33 mouse cellular contexts compared by ENCODE assay signal in the genomic region with DNA sequence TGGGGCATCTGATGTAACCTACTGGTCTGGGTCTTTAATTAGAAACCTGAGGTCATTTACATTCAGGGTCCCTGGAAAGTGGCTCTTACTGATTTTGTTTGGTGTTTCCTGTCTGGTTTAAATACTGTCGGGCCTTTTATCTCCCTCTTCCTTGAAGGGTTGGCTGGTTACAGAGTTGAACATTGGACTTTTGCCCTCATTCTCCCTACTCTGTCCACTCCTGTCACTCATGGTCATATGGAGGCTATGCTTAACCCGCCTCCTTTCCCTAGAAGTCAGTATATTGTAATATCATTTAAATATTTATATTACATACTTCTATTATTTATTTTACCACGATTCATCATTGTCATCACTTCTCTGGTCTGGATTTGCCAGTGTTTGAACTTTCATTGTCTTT. TPM values are rescaled to one million over a fixed set of nuclear protein-coding genes. Genes with fewer than 3 reads are reported as not detected.
DNase-seq lines count a peak whose midpoint lies in the region; ATAC-seq and TF ChIP-seq lines count a peak whose summit lies in the region.
"Had no signal": no experiment of that assay in that cellular context is flagged by ENCODE, and none has a peak within 500 bp of the region (broad histone marks: within the 10 kb centered on the region; RNA-seq: fewer than 3 reads in every experiment).

No protein-coding gene starts in this region.

- TF ChIP-seq CTCF in intestine, postnatal 0 days (IDR thresholded peaks at IDR 0.05; ENCODE audit: low read depth), result no peak
- TF ChIP-seq CTCF in liver, adult 2 months (IDR thresholded peaks at IDR 0.05; ENCODE audit: low read depth, low read length), result no peak
- no peak for TF ChIP-seq CTCF in lung, postnatal 0 days (IDR thresholded peaks at IDR 0.05)
- no peak for TF ChIP-seq CTCF in stomach, postnatal 0 days (IDR thresholded peaks at IDR 0.05; ENCODE audit: low read depth)

- no peak overlapping the region for H3K4me3 ChIP-seq in intestine, postnatal 0 days (ENCODE audit: low read depth, low read length)
- H3K4me3 ChIP-seq in intestine, embryonic 15.5 days (replicated peaks), result no peak overlapping the region
- no peak overlapping the region for H3K4me3 ChIP-seq in liver, adult 2 months (ENCODE audit: insufficient read depth, low read depth, low read length)
- H3K4me3 ChIP-seq in liver, embryonic 12.5 days, result no peak overlapping the region
- no peak overlapping the region for H3K4me3 ChIP-seq in lung, postnatal 0 days (ENCODE audit: low read depth, low read length)
- no peak overlapping the region for H3K4me3 ChIP-seq in stomach, postnatal 0 days (ENCODE audit: low read depth, low read length)
- H3K4me3 ChIP-seq: forebrain, embryonic 10.5 days; forebrain, embryonic 13.5 days; hindbrain, embryonic 10.5 days; hindbrain, embryonic 13.5 days had no signal

- DNase-seq in liver, adult 2 months (ENCODE audit: extremely low read depth, low read depth, low spot score), result peak; percentile 15
- no peak for DNase-seq in lung, postnatal 0 days (ENCODE audit: low spot score)
- no peak for DNase-seq in lung, postnatal 10 days
- no peak for DNase-seq in stomach, postnatal 0 days (ENCODE audit: low spot score)
- DNase-seq: adrenal gland, postnatal 10 days; adrenal gland, postnatal 36 days; B cell, adult 2 months; cerebellum, adult 18-20 months; cerebellum, adult 9-10 months; cerebellum, postnatal 14 days; gastrocnemius, postnatal 10 days; gastrocnemius, postnatal 36 days had no signal

- H3K9ac ChIP-seq in intestine, postnatal 0 days (ENCODE audit: low read depth, low read length), result no peak overlapping the region
- H3K9ac ChIP-seq in intestine, embryonic 15.5 days, result no peak overlapping the region
- no peak overlapping the region for H3K9ac ChIP-seq in liver, adult 2 months (ENCODE audit: low read depth, low read length)
- H3K9ac ChIP-seq in liver, embryonic 12.5 days, result no peak overlapping the region
- H3K9ac ChIP-seq in lung, postnatal 0 days (replicated peaks; ENCODE audit: low read depth), result no peak overlapping the region
- no peak overlapping the region for H3K9ac ChIP-seq in stomach, postnatal 0 days (ENCODE audit: low read length)
- H3K9ac ChIP-seq: forebrain, embryonic 13.5 days; hindbrain, embryonic 13.5 days had no signal

- peak; percentile 77; the same call in 1 of the 2 replicates for ATAC-seq in intestine, postnatal 0 days
- ATAC-seq in intestine, embryonic 15.5 days, result no peak
- ATAC-seq in liver, embryonic 12.5 days, result no peak
- ATAC-seq in lung, postnatal 0 days, result 0 out of 2 replicates have a peak, but pooled peaks have one; percentile 28
- peak; percentile 73 for ATAC-seq in stomach, postnatal 0 days (ENCODE audit: low FRiP score, low TSS enrichment)
- ATAC-seq: forebrain, embryonic 13.5 days; forebrain, embryonic 16.5 days; Patski had no signal

- H3K9me3 ChIP-seq in intestine, postnatal 0 days (ENCODE audit: control insufficient read depth), result no peaks in the 10 kb centered on the region
- H3K9me3 ChIP-seq in intestine, embryonic 15.5 days, result no peaks in the 10 kb centered on the region
- no peaks in the 10 kb centered on the region for H3K9me3 ChIP-seq in liver, embryonic 12.5 days (replicated peaks)
- H3K9me3 ChIP-seq in lung, postnatal 0 days (ENCODE audit: low read length), result no peaks in the 10 kb centered on the region
- H3K9me3 ChIP-seq in stomach, postnatal 0 days (ENCODE audit: control insufficient read depth, low read length), result no peaks in the 10 kb centered on the region
- H3K9me3 ChIP-seq: forebrain, embryonic 13.5 days; G1E; hindbrain, embryonic 13.5 days had no signal

- no peak overlapping the region for H3K4me2 ChIP-seq in intestine, postnatal 0 days (replicated peaks; ENCODE audit: low read depth)
- H3K4me2 ChIP-seq in intestine, embryonic 15.5 days (replicated peaks), result no peak overlapping the region
- no peak overlapping the region for H3K4me2 ChIP-seq in liver, embryonic 12.5 days
- no peak overlapping the region for H3K4me2 ChIP-seq in lung, postnatal 0 days (replicated peaks; ENCODE audit: low read depth, low read length)
- H3K4me2 ChIP-seq in stomach, postnatal 0 days (replicated peaks; ENCODE audit: low read depth), result no peak overlapping the region
- H3K4me2 ChIP-seq: forebrain, embryonic 13.5 days; heart, embryonic 11.5 days; hindbrain, embryonic 13.5 days had no signal

- WGBS in intestine, postnatal 0 days, result 39% methylated on average over 3 of the region's 3 CpGs
- 48% methylated on average over 3 of the region's 3 CpGs for WGBS in intestine, embryonic 15.5 days
- 49% methylated on average over 3 of the region's 3 CpGs for WGBS in liver, adult 2 months
- WGBS in liver, embryonic 12.5 days (ENCODE audit: insufficient replicate concordance), result 34% methylated on average over 3 of the region's 3 CpGs
- 37% methylated on average over 3 of the region's 3 CpGs for WGBS in lung, postnatal 0 days
- WGBS in stomach, postnatal 0 days, result 19% methylated on average over 3 of the region's 3 CpGs

- no peak for TF ChIP-seq POLR2A in liver, adult 2 months (IDR thresholded peaks at IDR 0.05; ENCODE audit: extremely low read depth, insufficient read depth, low read length)

- no peaks in the 10 kb centered on the region for H3K27me3 ChIP-seq in intestine, postnatal 0 days (replicated peaks; ENCODE audit: control insufficient read depth, insufficient read depth, low read length)
- H3K27me3 ChIP-seq in intestine, embryonic 15.5 days (replicated peaks), result no peaks in the 10 kb centered on the region
- no peaks in the 10 kb centered on the region for H3K27me3 ChIP-seq in liver, adult 2 months (ENCODE audit: control insufficient read depth, insufficient read depth, low read length)
- H3K27me3 ChIP-seq in liver, embryonic 12.5 days (replicated peaks), result no peaks in the 10 kb centered on the region
- no peaks in the 10 kb centered on the region for H3K27me3 ChIP-seq in lung, postnatal 0 days (replicated peaks; ENCODE audit: insufficient read depth, low read length)
- no peaks in the 10 kb centered on the region for H3K27me3 ChIP-seq in stomach, postnatal 0 days (ENCODE audit: control insufficient read depth, insufficient read depth, low read length)
- H3K27me3 ChIP-seq: forebrain, embryonic 13.5 days; hindbrain, embryonic 13.5 days had no signal

- TF ChIP-seq EP300 in lung, postnatal 0 days (IDR thresholded peaks at IDR 0.05), result no peak
- no peak for TF ChIP-seq EP300 in stomach, postnatal 0 days (optimal IDR thresholded peaks at IDR 0.05)

- H3K4me1 ChIP-seq in intestine, postnatal 0 days (replicated peaks; ENCODE audit: control insufficient read depth, insufficient read depth, low read length), result no peaks in the 10 kb centered on the region
- H3K4me1 ChIP-seq in intestine, embryonic 15.5 days (replicated peaks), result no peaks in the 10 kb centered on the region
- H3K4me1 ChIP-seq in liver, adult 2 months (ENCODE audit: control insufficient read depth, insufficient read depth, low read length), result no peaks in the 10 kb centered on the region
- 0 out of 2 replicates have a peak, but pooled peaks cover 4% of the 10 kb centered on the region for H3K4me1 ChIP-seq in liver, embryonic 12.5 days
- H3K4me1 ChIP-seq in lung, postnatal 0 days (ENCODE audit: insufficient read depth, low read depth, low read length), result no peaks in the 10 kb centered on the region
- H3K4me1 ChIP-seq in stomach, postnatal 0 days (replicated peaks; ENCODE audit: control insufficient read depth, insufficient read depth), result no peaks in the 10 kb centered on the region
- H3K4me1 ChIP-seq: hindbrain, embryonic 13.5 days had no signal

- no peaks in the 10 kb centered on the region for H3K36me3 ChIP-seq in intestine, postnatal 0 days (ENCODE audit: control insufficient read depth, insufficient read depth)
- no peaks in the 10 kb centered on the region for H3K36me3 ChIP-seq in intestine, embryonic 15.5 days
- H3K36me3 ChIP-seq in liver, adult 2 months (ENCODE audit: control insufficient read depth, insufficient read depth, low read length), result no peaks in the 10 kb centered on the region
- H3K36me3 ChIP-seq in liver, embryonic 12.5 days, result no peaks in the 10 kb centered on the region
- H3K36me3 ChIP-seq in lung, postnatal 0 days (ENCODE audit: insufficient read depth, low read length), result no peaks in the 10 kb centered on the region
- no peaks in the 10 kb centered on the region for H3K36me3 ChIP-seq in stomach, postnatal 0 days (ENCODE audit: control insufficient read depth, insufficient read depth, low read length)
- H3K36me3 ChIP-seq: forebrain, embryonic 10.5 days; G1E; hindbrain, embryonic 10.5 days; hindbrain, embryonic 13.5 days had no signal

- H3K79me2 ChIP-seq in liver, adult 2 months (ENCODE audit: control insufficient read depth, insufficient read depth, low read length), result no peaks in the 10 kb centered on the region

- no peak overlapping the region for H3K27ac ChIP-seq in intestine, postnatal 0 days (ENCODE audit: low read depth, low read length)
- no peak overlapping the region for H3K27ac ChIP-seq in intestine, embryonic 15.5 days
- H3K27ac ChIP-seq in liver, adult 2 months (replicated peaks; ENCODE audit: insufficient read depth, low read depth, low read length), result no peak overlapping the region
- H3K27ac ChIP-seq in liver, embryonic 12.5 days, result no peak overlapping the region
- H3K27ac ChIP-seq in lung, postnatal 0 days (ENCODE audit: low read length), result no peak overlapping the region
- no peak overlapping the region for H3K27ac ChIP-seq in stomach, postnatal 0 days (replicated peaks)
- H3K27ac ChIP-seq: forebrain, embryonic 10.5 days; forebrain, embryonic 13.5 days; hindbrain, embryonic 10.5 days; hindbrain, embryonic 13.5 days had no signal

RNA-seq across cellular contexts. Expression of gene Gm19668, which starts 5.2 kb away (rescaled TPM):
- polyA plus RNA-seq in intestine, postnatal 0 days (2015; fragmentation: Nextera tagmentation; extraction: Ambion mirVana), result not detected in 2 replicates
- polyA plus RNA-seq in intestine, embryonic 15.5 days (2015; fragmentation: Nextera tagmentation; extraction: Ambion mirVana), result not detected in 2 replicates
- total RNA-seq in liver, adult 2 months (2014; rRNA removed), result not detected in 2 replicates
- polyA plus RNA-seq in liver, adult 2 months (2012; rRNA removed), result not detected in 2 replicates
- polyA plus RNA-seq in liver, embryonic 12.5 days (2016; fragmentation: Nextera tagmentation; extraction: Ambion mirVana), result not detected in 2 replicates
- polyA plus RNA-seq in lung, postnatal 0 days (2015; fragmentation: Nextera tagmentation; extraction: Ambion mirVana), result not detected in 2 replicates
- polyA plus RNA-seq in stomach, postnatal 0 days (2015; fragmentation: Nextera tagmentation; extraction: Ambion mirVana), result not detected in 2 replicates
- total RNA-seq: adrenal gland, adult 18-20 months; adrenal gland, postnatal 10 days; adrenal gland, postnatal 36 days; CH12.LX; gastrocnemius, adult 18-20 months; gastrocnemius, postnatal 10 days; gastrocnemius, postnatal 36 days; granulocyte monocyte progenitor cell, adult 5-6 weeks; heart, adult 8-10 months; heart, postnatal 25 days had no signal
- polyA plus RNA-seq: embryonic facial prominence, embryonic 11.5 days; embryonic facial prominence, embryonic 14.5 days; forebrain, embryonic 10.5 days; forebrain, embryonic 13.5 days; forebrain, embryonic 16.5 days; G1E; heart, embryonic 11.5 days; heart, embryonic 14.5 days; heart, postnatal 0 days; hindbrain, embryonic 10.5 days; hindbrain, embryonic 13.5 days; Patski had no signal

RNA-seq across cellular contexts. Expression of gene Gm9507, which starts 7.5 kb away (rescaled TPM):
- polyA plus RNA-seq in intestine, postnatal 0 days (2015; fragmentation: Nextera tagmentation; extraction: Ambion mirVana), result not detected in 2 replicates
- not detected in 2 replicates for polyA plus RNA-seq in intestine, embryonic 15.5 days (2015; fragmentation: Nextera tagmentation; extraction: Ambion mirVana)
- total RNA-seq in liver, adult 2 months (2014; rRNA removed), result not detected in 2 replicates
- polyA plus RNA-seq in liver, adult 2 months (2012; rRNA removed), result not detected in 2 replicates
- not detected in 2 replicates for polyA plus RNA-seq in liver, embryonic 12.5 days (2016; fragmentation: Nextera tagmentation; extraction: Ambion mirVana)
- polyA plus RNA-seq in lung, postnatal 0 days (2015; fragmentation: Nextera tagmentation; extraction: Ambion mirVana), result not detected in 2 replicates
- not detected in 2 replicates for polyA plus RNA-seq in stomach, postnatal 0 days (2015; fragmentation: Nextera tagmentation; extraction: Ambion mirVana)
- total RNA-seq: adrenal gland, adult 18-20 months; adrenal gland, postnatal 10 days; adrenal gland, postnatal 36 days; CH12.LX; G1E; gastrocnemius, adult 18-20 months; gastrocnemius, postnatal 10 days; gastrocnemius, postnatal 36 days; granulocyte monocyte progenitor cell, adult 5-6 weeks; heart, adult 8-10 months; heart, postnatal 25 days had no signal
- polyA plus RNA-seq: embryonic facial prominence, embryonic 11.5 days; embryonic facial prominence, embryonic 14.5 days; forebrain, embryonic 10.5 days; forebrain, embryonic 13.5 days; forebrain, embryonic 16.5 days; G1E; heart, embryonic 11.5 days; heart, embryonic 14.5 days; heart, postnatal 0 days; hindbrain, embryonic 10.5 days; hindbrain, embryonic 13.5 days; Patski had no signal

RNA-seq across cellular contexts. Expression of gene Gm9639, which starts 9.2 kb away (rescaled TPM):
- polyA plus RNA-seq in intestine, postnatal 0 days (2015; fragmentation: Nextera tagmentation; extraction: Ambion mirVana), result not detected in 2 replicates
- polyA plus RNA-seq in intestine, embryonic 15.5 days (2015; fragmentation: Nextera tagmentation; extraction: Ambion mirVana), result not detected in 2 replicates
- not detected in 2 replicates for total RNA-seq in liver, adult 2 months (2014; rRNA removed)
- polyA plus RNA-seq in liver, adult 2 months (2012; rRNA removed), result not detected in 2 replicates
- polyA plus RNA-seq in liver, embryonic 12.5 days (2016; fragmentation: Nextera tagmentation; extraction: Ambion mirVana), result not detected in 2 replicates
- not detected in 2 replicates for polyA plus RNA-seq in lung, postnatal 0 days (2015; fragmentation: Nextera tagmentation; extraction: Ambion mirVana)
- not detected in 2 replicates for polyA plus RNA-seq in stomach, postnatal 0 days (2015; fragmentation: Nextera tagmentation; extraction: Ambion mirVana)
- total RNA-seq: adrenal gland, adult 18-20 months; adrenal gland, postnatal 10 days; adrenal gland, postnatal 36 days; CH12.LX; G1E; gastrocnemius, adult 18-20 months; gastrocnemius, postnatal 10 days; gastrocnemius, postnatal 36 days; granulocyte monocyte progenitor cell, adult 5-6 weeks; heart, adult 8-10 months; heart, postnatal 25 days had no signal
- polyA plus RNA-seq: embryonic facial prominence, embryonic 11.5 days; embryonic facial prominence, embryonic 14.5 days; forebrain, embryonic 10.5 days; forebrain, embryonic 13.5 days; forebrain, embryonic 16.5 days; G1E; heart, embryonic 11.5 days; heart, embryonic 14.5 days; heart, postnatal 0 days; hindbrain, embryonic 10.5 days; hindbrain, embryonic 13.5 days; Patski had no signal

RNA-seq across cellular contexts. Expression of gene Gm2696, which starts 10.4 kb away (rescaled TPM):
- polyA plus RNA-seq in intestine, postnatal 0 days (2015; fragmentation: Nextera tagmentation; extraction: Ambion mirVana), result not detected in 2 replicates
- not detected in 2 replicates for polyA plus RNA-seq in intestine, embryonic 15.5 days (2015; fragmentation: Nextera tagmentation; extraction: Ambion mirVana)
- not detected in 2 replicates for total RNA-seq in liver, adult 2 months (2014; rRNA removed)
- polyA plus RNA-seq in liver, adult 2 months (2012; rRNA removed), result not detected in 2 replicates
- not detected in 2 replicates for polyA plus RNA-seq in liver, embryonic 12.5 days (2016; fragmentation: Nextera tagmentation; extraction: Ambion mirVana)
- not detected in 2 replicates for polyA plus RNA-seq in lung, postnatal 0 days (2015; fragmentation: Nextera tagmentation; extraction: Ambion mirVana)
- not detected in 2 replicates for polyA plus RNA-seq in stomach, postnatal 0 days (2015; fragmentation: Nextera tagmentation; extraction: Ambion mirVana)
- total RNA-seq: adrenal gland, adult 18-20 months; adrenal gland, postnatal 10 days; adrenal gland, postnatal 36 days; CH12.LX; G1E; gastrocnemius, adult 18-20 months; gastrocnemius, postnatal 10 days; gastrocnemius, postnatal 36 days; granulocyte monocyte progenitor cell, adult 5-6 weeks; heart, adult 8-10 months; heart, postnatal 25 days had no signal
- polyA plus RNA-seq: embryonic facial prominence, embryonic 11.5 days; embryonic facial prominence, embryonic 14.5 days; forebrain, embryonic 10.5 days; forebrain, embryonic 13.5 days; forebrain, embryonic 16.5 days; G1E; heart, embryonic 11.5 days; heart, embryonic 14.5 days; heart, postnatal 0 days; hindbrain, embryonic 10.5 days; hindbrain, embryonic 13.5 days; Patski had no signal

RNA-seq across cellular contexts. Expression of gene Gm7137, which starts 16.1 kb away (rescaled TPM):
- polyA plus RNA-seq in intestine, postnatal 0 days (2015; fragmentation: Nextera tagmentation; extraction: Ambion mirVana), result not detected in 2 replicates
- not detected in 2 replicates for polyA plus RNA-seq in intestine, embryonic 15.5 days (2015; fragmentation: Nextera tagmentation; extraction: Ambion mirVana)
- not detected in 2 replicates for total RNA-seq in liver, adult 2 months (2014; rRNA removed)
- polyA plus RNA-seq in liver, adult 2 months (2012; rRNA removed), result not detected in 2 replicates
- not detected in 2 replicates for polyA plus RNA-seq in liver, embryonic 12.5 days (2016; fragmentation: Nextera tagmentation; extraction: Ambion mirVana)
- not detected in 2 replicates for polyA plus RNA-seq in lung, postnatal 0 days (2015; fragmentation: Nextera tagmentation; extraction: Ambion mirVana)
- polyA plus RNA-seq in stomach, postnatal 0 days (2015; fragmentation: Nextera tagmentation; extraction: Ambion mirVana), result not detected in 2 replicates
- total RNA-seq: adrenal gland, adult 18-20 months; adrenal gland, postnatal 10 days; adrenal gland, postnatal 36 days; CH12.LX; G1E; gastrocnemius, adult 18-20 months; gastrocnemius, postnatal 10 days; gastrocnemius, postnatal 36 days; granulocyte monocyte progenitor cell, adult 5-6 weeks; heart, adult 8-10 months; heart, postnatal 25 days had no signal
- polyA plus RNA-seq: embryonic facial prominence, embryonic 11.5 days; embryonic facial prominence, embryonic 14.5 days; forebrain, embryonic 10.5 days; forebrain, embryonic 13.5 days; forebrain, embryonic 16.5 days; G1E; heart, embryonic 11.5 days; heart, embryonic 14.5 days; heart, postnatal 0 days; hindbrain, embryonic 10.5 days; hindbrain, embryonic 13.5 days; Patski had no signal

Comparison
In these comparisons a context has a peak if more than half of its experiments do, and no peak if none do; other contexts are left out.
1. ATAC-seq: peak in intestine, postnatal 0 days (single experiment), lung, postnatal 0 days (single experiment) and stomach, postnatal 0 days (single experiment); none in intestine, embryonic 15.5 days (single experiment) and liver, embryonic 12.5 days (single experiment).